Mouse (Mus musculus) testis, adult 2 months (tissue): ENCODE measurements at regions not wholly inside any gene's neighbourhood (a gene's known extent, or its start where the extent isn't known, plus 50 kb on each side); places are given as distances from the start of the nearest gene placed in this dataset.

Experiments
- H3K27ac ChIP-seq: fragments of 200-500 bp; 2 replicates; pipeline ENCODE4 v1.5.1; 2012; ENCODE audit warnings: low read depth, low read length; ENCODE audit not compliant: control insufficient read depth, insufficient read depth
- H3K27me3 ChIP-seq: fragments of 200-500 bp; 2 replicates; pipeline ENCODE4 v1.6.1; 2012; ENCODE audit warnings: mild to moderate bottlenecking, low read length, moderate library complexity; ENCODE audit not compliant: control insufficient read depth, insufficient read depth
- H3K36me3 ChIP-seq: fragments of 200-500 bp; 2 replicates; pipeline ENCODE4 v1.6.1; 2012; ENCODE audit warnings: mild to moderate bottlenecking, low read length; ENCODE audit not compliant: control insufficient read depth, insufficient read depth
- H3K4me1 ChIP-seq: fragments of 200-500 bp; 2 replicates; pipeline ENCODE4 v1.6.1; 2012; ENCODE audit warnings: low read length; ENCODE audit not compliant: control insufficient read depth, insufficient read depth
- H3K4me3 ChIP-seq: fragments of 200-500 bp; 2 replicates; pipeline ENCODE4 v1.5.1; 2012; ENCODE audit warnings: low read depth, mild to moderate bottlenecking, low read length, moderate library complexity, mixed read lengths; ENCODE audit not compliant: control insufficient read depth
- CTCF ChIP-seq: fragments of 200-500 bp; IDR thresholded peaks from 2 replicates; pipeline ENCODE4 v1.5.1; 2012; ENCODE audit warnings: low read depth, mild to moderate bottlenecking, inconsistent platforms, low read length, moderate library complexity; ENCODE audit not compliant: control insufficient read depth, insufficient read depth, insufficient replicate concordance
- POLR2A ChIP-seq: fragments of 200-500 bp; IDR thresholded peaks from 2 replicates; pipeline ENCODE4 v1.6.1; 2012; ENCODE audit warnings: low read depth, mild to moderate bottlenecking, inconsistent platforms, low read length, moderate library complexity; ENCODE audit not compliant: control insufficient read depth

DNA sequence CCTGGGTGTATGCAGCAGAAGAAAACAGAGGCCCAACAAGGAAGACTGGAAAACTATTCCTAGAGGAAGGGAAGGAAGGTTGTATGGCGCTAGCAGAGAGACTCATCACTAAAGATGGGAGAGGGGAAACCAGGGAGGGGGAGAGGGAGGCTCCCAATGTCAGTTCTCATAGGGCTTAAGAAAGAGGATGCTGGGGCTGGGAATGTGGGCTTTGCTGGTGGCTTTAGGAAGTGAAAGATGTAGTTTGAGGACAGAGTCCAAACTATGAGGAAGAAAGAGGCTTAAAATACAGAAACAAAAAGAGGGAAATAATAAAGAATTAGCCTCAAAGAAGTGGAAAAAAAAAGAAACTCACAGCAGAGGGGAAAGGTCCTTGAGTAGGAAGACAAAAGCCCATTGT lies 357.0 kb downstream of the Foxo1 start:
- TF ChIP-seq POLR2A (no peak), CTCF (no peak)
- no peak overlapping the region for H3K27ac ChIP-seq

DNA sequence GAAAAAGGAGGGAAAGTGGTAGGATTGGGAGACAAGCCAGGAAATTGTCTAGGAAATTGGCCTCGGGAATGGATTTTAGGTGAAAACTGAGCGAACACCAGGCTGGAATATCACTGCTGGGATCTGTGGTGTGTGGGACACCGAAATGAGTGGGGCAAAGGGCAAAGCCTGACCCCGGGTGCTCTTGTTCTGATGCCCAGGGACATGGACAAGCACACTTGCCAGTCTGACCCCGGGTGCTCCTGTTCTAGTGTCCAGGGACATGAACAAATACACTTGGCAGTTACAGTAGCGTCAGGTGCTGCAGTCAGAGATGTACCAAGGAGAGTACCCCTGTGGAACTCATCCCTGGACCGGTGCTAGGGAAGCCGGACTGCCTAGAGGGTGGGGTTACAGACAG lies 354.4 kb downstream of the Foxo1 start:
- Histone ChIP-seq H3K36me3 (no peaks in the 10 kb centered on the region), H3K27me3 (no peaks in the 10 kb centered on the region), H3K4me3 (no peak overlapping the region), H3K27ac (no peak overlapping the region), H3K4me1 (no peaks in the 10 kb centered on the region; the same call in 1 of the 2 replicates)
- no peak for TF ChIP-seq CTCF
- TF ChIP-seq POLR2A = no peak

More for the DNA sequence above, 357.0 kb downstream of the Foxo1 start:
- Histone ChIP-seq H3K4me3 (no peak overlapping the region), H3K4me1 (no peaks in the 10 kb centered on the region; the same call in 1 of the 2 replicates), H3K27me3 (no peaks in the 10 kb centered on the region), H3K36me3 (no peaks in the 10 kb centered on the region)

DNA sequence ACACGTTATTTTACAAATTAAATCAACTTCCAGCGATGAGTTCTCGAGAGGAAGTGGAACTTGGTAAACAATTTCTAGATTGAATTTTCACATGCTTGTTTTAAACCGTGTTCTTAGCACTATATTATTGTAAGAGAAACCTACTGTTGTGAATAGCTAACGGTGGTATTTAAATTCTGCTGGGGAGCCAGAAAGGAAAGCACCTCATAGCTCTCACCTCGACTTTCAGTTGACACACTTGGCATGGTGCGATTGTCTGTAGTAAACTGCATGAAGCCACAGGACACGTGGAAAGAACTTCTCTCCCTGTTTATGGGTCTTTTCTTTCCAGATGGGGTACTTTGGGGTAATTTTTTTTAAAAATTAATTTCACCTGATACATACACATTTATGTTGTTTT lies 353.8 kb downstream of the Foxo1 start:
- no peak overlapping the region for H3K4me3 ChIP-seq
- TF ChIP-seq CTCF (no peak), POLR2A (no peak)
- H3K4me1 ChIP-seq = no peaks in the 10 kb centered on the region; the same call in 1 of the 2 replicates
- no peaks in the 10 kb centered on the region for H3K27me3 ChIP-seq
- no peaks in the 10 kb centered on the region for H3K36me3 ChIP-seq
- no peak overlapping the region for H3K27ac ChIP-seq

DNA sequence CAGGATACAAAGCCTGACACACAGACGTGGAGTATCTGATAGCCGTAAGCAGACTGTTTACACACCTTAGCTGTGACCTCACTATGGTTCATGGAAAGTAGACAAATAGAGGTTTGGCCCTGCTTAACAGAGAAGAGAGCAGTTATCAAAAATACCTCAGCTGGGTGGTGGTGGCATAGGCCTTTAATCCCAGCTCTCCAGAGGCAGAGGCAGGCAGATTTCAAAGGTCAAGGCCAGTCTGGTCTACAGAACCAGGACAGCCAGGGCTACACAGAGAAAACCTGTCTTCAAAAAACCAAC lies 350.7 kb downstream of the Foxo1 start:
- H3K4me3 ChIP-seq = no peak overlapping the region
- TF ChIP-seq CTCF = no peak
- TF ChIP-seq POLR2A = no peak

DNA sequence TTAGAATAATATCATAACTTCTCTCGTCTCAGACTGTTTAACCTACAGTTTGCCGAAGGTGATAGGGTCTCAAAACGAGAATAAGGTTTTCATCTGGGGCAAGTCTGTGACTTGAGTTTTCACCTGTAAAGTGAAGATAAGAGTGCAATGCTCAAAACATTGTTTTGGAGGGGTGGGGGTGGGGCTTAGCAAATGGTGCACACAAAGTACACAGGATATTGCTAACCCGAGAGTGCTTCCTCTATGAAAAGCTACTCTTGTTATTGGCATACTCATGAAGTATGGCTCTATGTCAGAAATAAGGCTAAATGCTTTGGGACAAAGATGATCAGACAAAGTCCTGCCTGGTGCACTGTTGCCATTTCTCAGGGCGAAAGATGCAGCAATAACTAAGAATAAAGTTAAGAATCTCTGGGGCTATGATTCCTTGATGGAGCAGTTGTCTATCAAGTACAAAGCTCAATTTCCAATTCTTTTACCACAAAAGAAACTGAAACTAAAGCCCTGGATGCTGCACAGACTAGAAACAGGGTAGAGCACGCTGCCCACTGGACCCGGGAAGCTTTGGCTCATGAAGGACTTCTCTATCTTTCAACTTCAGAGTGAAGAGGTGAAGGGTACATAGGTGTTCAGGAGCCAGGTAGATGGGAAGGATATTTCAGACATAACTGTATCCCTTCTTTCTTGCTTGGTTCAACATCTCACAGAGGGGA lies 350.2 kb downstream of the Foxo1 start:
- no peak overlapping the region for H3K27ac ChIP-seq
- H3K27me3 ChIP-seq = no peaks in the 10 kb centered on the region
- TF ChIP-seq POLR2A (no peak), CTCF (no peak)
- H3K36me3 ChIP-seq = no peaks in the 10 kb centered on the region
- H3K4me3 ChIP-seq = no peak overlapping the region
- H3K4me1 ChIP-seq = no peaks in the 10 kb centered on the region; the same call in 1 of the 2 replicates

More for the DNA sequence above, 350.7 kb downstream of the Foxo1 start:
- no peaks in the 10 kb centered on the region for H3K36me3 ChIP-seq
- H3K4me1 ChIP-seq = no peaks in the 10 kb centered on the region; the same call in 1 of the 2 replicates
- no peak overlapping the region for H3K27ac ChIP-seq
- H3K27me3 ChIP-seq = no peaks in the 10 kb centered on the region

DNA sequence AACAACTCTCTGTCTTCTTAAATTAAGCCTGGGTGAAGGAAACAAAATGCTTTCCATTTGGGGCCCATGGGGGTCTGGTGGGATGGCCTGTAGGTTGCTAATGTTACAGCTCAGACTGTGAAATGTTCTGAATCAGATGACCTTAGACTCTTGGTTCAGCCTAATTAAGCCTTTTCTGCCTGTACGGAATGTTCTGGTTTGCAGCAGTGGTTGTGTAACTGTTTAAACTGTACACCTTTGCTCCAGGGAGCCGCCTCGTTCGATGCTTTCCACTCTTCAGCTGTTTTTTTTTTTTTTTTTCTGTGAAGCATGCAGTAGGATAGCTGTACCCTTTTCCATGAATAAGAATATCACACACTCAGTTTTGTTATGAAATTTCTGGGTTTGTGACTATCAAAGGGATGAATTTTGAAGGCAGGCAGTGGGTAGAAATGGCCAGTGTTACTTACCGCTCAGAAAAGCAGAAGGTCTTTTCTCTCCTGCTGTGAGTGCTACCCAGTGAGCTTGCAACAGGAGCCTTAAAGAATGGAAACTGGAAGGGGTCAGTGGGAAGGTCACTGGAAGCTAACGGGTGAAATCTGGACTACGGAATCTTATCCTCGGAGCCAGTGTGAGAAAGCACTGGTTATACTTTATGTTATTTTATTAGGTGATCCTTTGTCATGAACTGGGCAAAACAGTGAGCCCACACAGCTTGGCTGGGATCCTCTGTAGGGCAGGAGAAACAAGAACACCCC lies 349.4 kb downstream of the Foxo1 start:
- H3K4me1 ChIP-seq = no peaks in the 10 kb centered on the region

DNA sequence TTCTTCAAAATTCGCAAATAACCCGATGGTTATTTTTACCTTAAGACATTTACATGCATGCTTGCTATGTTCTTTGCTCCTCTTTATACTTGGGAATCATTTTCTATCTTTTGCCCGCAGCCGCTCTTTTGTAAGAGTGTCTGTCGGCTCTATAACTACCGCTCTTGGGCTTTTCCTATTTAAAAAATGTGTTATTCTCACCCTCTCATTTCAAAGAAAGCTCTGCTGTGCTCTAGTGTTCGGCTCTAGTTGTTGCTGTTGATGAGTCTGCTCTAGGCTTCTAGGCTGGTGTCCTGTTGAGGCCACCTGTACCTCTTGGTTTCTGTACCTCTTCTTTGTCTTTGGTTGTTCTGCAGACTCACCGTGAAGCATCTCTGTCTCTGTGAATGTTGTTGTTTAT lies 343.7 kb downstream of the Foxo1 start:
- no peaks in the 10 kb centered on the region for H3K27me3 ChIP-seq
- H3K4me3 ChIP-seq = no peak overlapping the region
- no peaks in the 10 kb centered on the region for H3K36me3 ChIP-seq
- no peak overlapping the region for H3K27ac ChIP-seq
- no peaks in the 10 kb centered on the region for H3K4me1 ChIP-seq
- no peak for TF ChIP-seq CTCF
- TF ChIP-seq POLR2A = no peak

More for the DNA sequence above, 349.4 kb downstream of the Foxo1 start:
- no peaks in the 10 kb centered on the region for H3K36me3 ChIP-seq
- no peak overlapping the region for H3K27ac ChIP-seq
- no peak overlapping the region for H3K4me3 ChIP-seq
- H3K27me3 ChIP-seq = no peaks in the 10 kb centered on the region
- TF ChIP-seq POLR2A (no peak), CTCF (no peak)

DNA sequence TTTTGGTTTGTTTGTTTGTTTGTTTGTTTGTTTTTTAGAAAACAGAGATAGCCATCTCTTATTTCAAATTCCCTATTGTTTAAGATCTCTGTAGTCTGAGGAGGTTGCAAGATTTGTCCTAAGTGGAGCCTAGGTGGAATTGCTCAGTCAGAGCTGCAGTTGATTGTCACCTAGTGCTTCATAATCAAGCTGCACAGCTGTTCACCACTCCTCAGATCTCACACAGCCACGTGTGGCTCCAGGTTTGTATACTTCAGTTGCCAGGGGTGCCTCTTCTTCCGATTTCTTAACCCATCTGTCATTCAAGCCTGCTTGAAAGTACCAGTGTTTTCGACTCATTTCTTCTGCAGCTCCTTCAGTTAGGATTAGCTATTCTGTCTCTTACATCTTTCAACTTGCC lies 342.3 kb downstream of the Foxo1 start:
- H3K4me1 ChIP-seq = no peaks in the 10 kb centered on the region
- TF ChIP-seq CTCF (no peak), POLR2A (no peak)
- H3K27ac ChIP-seq = no peak overlapping the region
- H3K36me3 ChIP-seq = no peaks in the 10 kb centered on the region
- no peak overlapping the region for H3K4me3 ChIP-seq
- H3K27me3 ChIP-seq = no peaks in the 10 kb centered on the region
